Mouse (Mus musculus): Measurements from ENCODE around the gene Fancc.
A peak's percentile ranks its signal among the peaks of the same experiment; 100 is the strongest.

The Fancc gene

DNA sequence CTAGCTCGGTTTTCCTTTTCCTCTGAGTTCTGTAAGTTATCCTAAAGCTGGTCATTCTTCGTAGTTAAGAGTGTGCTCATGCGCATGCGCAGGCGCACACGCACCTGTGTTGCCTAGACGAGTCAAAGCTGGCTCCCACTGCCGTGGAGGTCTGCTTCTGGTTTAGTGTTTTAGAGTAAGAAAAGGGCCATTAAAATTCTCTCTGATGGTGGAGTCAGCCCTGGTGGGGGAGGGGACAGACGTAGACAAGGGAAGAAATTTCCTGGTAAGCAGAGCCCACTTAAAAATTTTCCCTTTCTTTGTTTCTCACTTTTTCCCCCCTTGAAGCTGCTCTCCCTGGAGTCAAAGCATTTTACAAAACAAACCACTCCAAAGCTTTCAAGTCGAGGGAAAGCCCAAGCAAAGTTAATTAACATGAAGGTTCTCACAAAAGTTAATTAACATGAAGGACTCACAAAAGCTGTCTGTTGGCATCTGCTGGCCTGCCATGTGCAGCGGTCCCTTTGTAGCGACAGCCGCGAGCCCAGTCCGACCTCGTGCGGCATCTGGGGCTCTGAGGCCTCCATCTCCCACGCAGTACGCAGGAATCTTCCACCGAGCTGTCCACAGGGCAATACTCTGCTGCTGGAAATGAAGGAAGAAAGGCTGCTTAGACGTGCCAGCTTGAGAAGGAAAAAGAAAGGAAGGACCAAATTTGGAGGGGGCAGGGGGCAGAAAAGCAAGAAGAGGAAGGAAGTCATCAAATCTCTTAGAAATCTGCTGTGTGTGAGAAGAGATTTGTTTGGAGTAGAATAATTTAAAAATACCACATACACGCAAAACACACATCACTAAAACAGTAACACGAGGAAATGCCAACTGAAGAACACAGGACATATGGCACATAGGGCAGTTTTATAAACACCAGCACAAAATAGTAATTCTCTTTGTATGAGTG is at the start of gene Fancc:
TSS of gene Fancc (minus strand) at position 633 of the 937 bp plus-strand sequence.
- DNase-seq (ENCODE audit: low spot score) = peak; percentile 70

DNA sequence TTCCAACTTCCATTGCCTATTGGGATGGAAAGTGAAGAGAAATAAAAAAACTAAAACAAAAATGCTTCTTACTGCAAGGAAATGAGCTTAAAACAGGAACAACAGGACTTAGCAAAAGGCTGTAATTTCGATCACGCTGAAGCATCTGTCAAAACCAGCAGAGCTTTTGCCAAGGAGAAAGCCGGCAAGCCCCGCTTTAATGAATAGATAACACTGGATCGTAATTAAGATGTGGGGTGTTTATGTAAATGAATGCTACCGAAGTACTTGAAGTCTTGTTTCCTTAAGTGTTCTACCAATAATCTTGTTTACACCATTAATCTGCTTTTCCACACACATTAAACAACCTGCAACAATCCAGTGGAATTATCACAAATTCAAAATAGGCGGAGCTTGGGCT is 48.2 kb upstream of the Fancc start:
- no peak for DNase-seq (ENCODE audit: low spot score)

DNA sequence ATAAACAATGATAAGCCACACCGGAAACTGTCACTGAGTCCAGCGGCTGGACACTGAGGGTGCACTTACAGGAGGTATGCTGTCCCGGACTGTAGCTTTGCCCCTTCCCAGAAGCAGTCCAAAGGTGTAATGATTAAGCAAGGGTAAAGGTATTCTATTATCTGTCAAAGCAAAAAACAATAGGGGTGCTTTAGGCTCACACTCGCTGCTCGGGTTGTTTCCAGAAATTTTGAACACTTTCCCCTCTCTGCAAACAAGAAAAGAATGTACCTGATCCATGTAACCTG is 47.8 kb upstream of the Fancc start:
- no peak for DNase-seq (ENCODE audit: low spot score)

DNA sequence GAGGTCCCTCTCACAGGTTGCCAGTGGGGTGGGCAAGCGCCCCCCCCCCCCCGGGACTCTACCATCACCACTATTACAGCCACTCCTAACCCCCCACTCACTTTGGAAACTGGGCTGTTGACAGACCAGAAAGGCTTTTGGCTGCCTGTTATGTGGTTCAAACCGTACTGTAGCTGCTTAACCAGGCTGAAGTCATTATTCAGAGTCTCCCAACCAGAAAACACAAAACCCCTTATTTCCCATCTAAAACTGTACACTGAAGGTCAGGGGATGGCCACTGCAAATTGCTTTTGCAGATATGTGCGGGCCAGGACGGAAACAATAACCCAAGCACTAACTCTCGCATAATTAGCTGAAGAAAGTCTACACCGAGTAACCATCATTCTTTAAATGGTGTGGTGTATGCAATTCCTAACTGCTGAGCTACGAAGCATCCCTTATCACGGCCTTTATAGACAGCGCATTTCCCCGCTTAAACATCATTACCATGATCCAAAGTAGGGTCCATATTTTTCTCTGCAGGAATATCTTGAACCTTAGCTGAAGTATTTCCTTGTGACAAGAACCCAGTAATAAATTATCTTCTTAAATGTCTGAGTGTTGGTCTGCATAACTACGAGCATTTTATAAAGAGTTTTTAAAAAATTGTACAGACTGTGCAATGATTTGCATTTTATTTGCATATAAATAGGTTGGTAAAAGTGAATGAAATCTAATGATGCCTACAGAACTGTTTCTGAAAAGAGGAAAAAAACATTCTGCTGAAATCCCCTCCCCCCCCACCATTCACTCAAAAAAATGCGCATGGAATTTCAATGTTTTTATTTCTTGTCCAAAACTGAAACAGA is 47.3 kb upstream of the Fancc start:
- DNase-seq (ENCODE audit: low spot score) = no peak

DNA sequence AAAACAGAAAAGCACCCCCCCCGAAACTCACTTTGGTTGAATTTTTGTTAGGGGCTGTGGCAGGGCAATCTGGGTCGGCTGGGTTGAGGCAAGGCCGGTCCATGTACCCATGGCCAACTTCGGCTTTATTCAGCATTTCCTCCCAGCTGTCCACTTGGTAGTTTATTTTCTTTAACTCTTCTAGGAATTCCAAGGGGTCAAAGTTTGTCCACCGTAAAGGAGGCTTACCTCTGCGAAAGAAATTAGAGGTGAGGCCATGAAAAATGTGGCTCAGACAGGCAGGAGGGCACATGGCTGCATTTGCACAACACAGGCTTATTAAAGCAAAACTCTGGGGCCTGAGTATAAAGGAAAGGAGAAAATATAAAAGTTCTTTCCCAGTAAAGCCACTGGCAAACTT is 46.4 kb upstream of the Fancc start:
- DNase-seq (ENCODE audit: low spot score) = no peak

DNA sequence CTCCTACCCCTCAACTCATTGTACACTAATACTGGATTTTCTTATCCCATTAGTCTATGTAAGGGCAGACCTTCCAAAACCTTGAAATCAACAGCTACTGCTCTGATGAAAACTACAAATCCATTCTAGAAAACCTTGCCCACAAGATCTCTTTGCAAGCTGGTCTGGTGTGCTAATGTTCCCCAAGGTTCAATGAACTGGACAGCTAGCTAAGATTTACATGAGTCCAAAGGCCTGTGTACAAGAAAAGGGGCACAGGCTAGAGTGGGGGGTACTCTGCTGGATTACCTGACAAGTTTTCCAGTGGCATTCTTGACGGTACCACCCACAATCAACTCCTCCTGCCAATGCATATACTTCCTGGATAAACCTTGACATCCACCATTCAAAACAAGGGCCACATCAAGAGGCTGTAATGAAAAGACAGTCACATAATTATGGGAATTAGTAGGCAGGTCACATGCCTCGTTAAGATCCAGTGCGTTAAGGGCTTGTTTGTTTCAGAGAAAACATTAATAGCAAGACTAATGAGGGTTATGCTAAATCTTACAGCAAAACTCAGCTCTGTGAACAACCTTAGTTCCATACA is 45.8 kb upstream of the Fancc start:
- DNase-seq (ENCODE audit: low spot score) = no peak

DNA sequence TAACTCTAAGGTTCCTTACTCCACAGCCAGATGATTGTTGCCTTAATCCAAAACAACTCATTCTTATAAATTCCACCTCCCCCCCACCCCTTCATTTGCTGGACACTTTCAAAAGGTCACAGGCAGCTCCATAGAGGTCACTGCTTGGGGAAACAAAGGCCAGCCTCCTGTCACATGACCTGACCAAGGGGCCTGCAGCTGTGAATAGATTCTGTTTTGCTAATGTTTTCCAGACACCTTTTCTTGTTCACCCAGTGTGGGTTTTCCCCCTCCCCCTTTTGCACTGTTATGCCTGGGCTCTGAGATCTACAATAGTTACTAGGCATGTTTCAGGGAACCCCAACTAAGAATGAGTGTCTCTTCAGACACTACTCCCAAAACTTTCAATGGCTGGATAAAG is 44.4 kb upstream of the Fancc start:
- no peak for DNase-seq (ENCODE audit: low spot score)

DNA sequence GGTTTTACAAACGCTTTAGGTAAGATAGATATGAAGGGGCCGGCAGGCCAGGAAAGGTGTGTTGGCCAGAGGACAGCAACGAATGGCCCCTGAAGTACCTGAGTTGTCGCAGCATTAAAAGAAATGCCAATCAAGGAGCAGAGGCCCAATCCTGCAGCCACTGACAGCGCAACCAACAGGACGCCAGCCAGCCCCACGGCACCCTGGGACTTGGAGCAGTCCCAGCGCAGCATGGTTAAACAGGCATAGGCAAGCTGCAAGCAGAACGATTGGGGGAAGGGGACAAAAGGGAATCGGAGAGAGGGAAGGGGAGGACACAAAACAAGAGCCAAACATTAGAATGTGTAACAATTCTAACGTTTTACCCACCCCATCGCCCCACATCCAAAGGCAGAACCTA is 43.5 kb upstream of the Fancc start:
- DNase-seq (ENCODE audit: low spot score) = no peak

DNA sequence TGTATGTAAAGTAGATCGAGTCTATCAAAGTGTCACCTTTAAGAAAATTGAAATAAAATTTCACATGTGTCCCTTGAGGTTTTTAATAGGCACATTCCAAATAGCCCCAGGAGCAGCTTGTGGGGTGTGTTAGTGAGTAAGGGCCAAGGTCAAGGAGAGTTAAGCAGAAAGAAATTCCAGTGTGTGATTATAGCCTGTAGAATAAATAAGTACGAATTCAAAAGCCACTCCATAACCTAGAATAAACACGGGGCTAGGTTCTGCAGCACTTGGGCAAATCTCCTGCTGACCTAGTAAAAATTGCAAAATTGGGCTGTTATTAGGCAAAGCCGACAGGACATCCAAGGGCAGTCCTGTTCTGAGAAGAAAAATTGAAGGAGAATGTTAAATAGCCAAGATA is 37.9 kb upstream of the Fancc start:
- no peak for DNase-seq (ENCODE audit: low spot score)

DNA sequence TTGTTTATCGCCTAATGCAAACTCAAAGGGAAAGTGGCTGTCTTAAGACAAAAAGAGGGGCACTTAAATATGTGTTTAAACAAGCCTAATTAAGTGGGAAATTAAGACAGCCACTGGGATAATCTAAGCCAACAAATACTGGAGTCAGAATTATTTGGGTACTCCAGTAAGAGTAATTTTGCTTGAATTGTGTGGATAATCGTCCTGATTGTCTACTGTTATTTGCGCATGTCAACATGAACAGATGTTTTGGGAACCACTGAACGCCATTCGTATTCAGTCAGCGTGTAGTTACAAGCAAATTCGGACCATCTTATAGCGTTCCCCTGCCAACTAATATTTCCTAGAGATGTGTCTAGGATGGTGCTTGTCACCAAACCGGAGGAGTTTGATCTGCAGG is 33.8 kb upstream of the Fancc start:
- no peak for DNase-seq (ENCODE audit: low spot score)

DNA sequence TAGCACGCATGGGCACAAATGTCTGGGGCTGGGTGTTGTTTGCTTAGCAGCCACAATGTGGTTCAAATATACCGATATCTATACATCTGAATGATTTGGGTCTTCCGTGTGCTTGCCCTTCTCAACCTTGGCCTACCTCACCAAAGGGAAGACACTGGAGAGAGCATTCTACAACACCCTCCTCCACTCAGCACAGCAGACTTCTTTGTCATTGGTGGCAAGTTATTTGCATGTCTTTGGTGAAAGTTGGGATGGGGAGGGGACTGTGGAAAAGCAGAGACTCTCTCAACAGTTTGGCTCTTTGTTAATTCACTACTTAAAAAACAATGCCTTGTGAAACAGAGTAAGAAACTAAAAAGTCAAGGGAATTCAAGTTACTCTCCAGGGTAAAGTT is 33.3 kb upstream of the Fancc start:
- no peak for DNase-seq (ENCODE audit: low spot score)

DNA sequence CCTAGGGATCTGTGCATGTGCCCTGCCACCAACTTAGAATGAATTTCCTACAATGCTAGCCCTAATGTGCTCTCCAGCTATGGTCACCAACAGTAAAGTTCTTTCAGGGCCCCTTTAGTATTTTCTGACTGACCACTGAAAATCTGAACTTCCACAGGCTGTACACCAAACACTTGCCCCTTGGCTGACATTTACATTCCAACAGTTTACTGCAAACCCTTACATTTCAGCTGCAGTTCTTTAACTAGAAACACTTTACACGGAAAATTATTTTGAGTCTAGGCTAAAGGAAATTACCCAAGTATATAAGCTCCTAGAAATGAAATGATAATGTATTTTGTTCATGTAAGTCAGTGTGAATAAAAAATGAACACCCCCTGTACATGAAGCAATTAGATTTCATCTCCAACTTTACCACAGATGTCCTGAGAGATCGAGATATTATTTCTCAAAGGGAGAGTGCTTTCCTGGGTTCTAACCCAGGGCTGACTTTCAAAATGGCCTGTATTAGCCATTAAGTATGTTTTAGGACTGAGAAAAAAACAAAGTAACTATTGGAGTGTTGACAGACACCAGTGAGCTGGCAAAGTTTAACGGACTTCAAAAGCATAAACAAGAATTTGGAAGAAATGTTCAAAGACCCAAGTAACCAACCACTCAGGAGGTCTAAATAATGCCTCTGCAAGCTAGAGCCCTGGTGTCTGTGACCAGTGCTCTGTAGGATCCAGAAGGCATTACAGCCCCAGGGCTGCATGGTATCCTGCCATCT is 32.7 kb upstream of the Fancc start:
- no peak for DNase-seq (ENCODE audit: low spot score)

DNA sequence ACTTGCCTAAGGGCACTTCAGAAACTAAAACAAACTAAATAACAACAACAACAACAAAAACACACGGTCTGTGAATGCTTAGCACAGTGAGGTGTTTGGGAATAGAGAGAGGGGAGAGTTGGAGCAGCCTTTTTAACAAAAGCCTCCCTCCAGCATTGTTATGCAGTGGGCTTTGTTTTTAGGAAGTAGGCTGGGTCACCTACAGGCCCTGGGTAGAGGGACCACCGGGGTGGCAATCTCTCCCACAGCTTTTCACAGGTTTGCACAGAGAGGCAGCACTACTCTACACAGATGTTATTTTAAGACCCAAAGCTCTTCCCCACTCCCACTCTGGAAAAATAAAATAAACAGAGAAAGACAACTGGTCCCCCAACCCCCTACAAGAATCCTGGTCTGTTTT is 31.8 kb upstream of the Fancc start:
- no peak for DNase-seq (ENCODE audit: low spot score)

DNA sequence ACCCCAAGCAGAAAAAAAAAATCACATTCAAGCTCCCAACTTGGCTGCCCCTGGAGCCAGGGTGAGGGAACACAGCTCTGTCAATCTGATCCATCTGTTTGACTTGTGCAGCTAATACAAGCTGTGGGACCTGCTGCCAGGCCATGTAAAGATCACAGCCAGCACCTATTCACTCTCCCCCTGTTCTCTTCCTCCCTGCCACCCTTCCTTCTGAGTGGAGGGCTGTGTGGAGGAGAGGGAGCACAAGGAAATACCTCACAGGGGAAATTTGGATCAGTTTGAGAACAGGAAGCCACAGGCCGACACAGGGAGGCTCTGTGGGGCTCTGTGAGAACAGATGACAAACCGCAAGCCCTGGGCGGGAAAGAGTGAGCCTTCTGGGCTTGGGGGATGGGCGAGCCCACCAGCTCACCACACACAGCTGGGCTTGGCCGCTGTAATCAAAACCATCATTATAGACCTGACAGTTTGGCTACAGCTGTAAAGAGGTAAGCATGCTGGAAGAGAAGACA is 31.1 kb upstream of the Fancc start:
- peak; percentile 79 for DNase-seq (ENCODE audit: low spot score)

DNA sequence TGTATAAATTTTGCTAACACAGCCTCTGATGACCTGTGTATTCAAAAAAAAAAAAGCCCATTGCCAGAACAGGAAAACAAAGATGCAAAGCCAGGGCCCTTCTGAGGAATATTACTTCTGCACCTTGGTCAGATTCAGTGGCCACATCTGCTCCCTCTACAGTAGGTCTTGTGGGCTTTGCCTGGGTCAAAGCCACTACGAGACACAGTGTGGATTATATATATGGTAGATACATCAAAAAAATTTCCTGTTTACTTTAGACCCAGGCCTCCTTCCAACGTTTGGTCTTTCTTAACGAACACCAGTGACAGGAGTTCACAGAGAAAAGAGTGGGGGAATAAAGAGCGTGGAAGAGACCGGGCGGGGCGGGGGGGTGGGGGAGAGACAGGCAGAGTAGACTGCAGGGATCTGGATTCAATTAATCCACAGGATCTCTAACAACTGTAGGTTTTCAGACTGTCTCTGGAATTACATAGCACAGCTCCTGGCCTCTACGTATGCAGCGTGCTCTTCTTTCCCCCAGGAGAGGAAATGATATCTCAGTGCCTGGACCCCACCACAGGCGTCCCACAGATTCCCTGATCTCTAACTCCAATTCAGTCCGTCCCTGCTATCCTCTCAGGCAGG is 28.6 kb upstream of the Fancc start:
- peak; percentile 42 for DNase-seq (ENCODE audit: low spot score)

DNA sequence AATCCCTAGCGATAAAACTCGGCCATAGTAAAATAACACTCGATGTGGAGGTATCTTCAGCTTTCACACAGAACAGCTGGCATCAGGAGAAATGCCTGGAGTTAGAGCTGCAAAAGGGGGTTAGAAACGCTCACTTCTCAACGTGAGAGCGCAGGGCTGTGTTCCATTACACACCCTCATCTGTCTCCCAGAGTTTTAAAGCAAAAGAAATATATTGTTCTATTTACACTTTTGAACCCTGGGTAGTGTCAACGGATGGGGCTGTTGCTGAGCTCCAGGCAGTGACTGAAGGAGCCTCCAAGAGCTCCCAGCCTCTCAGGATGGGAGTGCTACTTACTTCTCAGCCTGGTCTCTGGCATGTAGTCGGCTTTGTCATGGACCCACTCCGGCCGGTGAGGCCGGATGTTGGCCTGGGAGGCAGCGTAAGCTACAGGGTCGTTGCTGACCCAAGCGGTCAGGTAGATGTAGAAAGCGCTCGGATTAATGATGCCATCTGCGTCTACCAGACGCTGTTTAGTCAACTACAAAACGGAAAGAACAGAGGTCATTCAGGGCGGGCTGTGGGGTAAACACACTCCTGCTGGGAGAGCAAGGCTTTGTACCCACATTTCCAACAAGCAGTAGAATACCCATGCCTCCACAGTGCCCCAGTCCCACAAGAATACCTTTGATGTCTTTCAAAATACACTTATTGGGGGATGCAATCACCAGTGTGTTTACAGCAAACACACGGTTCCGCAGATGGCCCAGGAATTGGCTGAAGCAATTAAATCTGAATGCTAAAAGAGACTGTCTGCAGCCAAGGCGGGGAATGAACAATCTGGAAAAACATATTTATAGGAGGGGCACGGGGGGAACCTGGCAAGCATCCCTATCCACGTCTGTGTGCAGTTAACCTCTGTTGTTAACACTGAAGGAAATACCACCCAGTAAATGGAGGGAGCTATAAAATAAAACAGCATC is 27.8 kb upstream of the Fancc start:
- DNase-seq (ENCODE audit: low spot score) = no peak

DNA sequence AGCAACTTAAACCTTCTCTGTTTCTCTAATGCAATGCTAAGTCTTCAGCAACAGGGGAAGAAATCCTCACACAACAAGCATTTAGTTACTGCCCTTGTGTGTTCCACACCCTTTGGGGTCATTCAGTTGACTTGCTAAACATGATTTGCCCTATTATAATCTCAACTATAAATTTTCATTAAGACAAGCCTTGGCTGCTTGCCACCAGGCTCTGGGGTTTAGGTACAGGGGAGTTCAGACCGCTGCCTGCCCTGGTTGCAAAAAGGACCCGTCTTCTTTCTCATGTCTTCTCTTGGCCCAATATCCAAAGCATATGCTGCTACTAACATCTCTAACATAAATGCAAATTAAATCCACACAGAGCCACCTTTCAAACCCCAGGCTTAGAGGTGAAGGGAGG is 27.0 kb upstream of the Fancc start:
- no peak for DNase-seq (ENCODE audit: low spot score)

DNA sequence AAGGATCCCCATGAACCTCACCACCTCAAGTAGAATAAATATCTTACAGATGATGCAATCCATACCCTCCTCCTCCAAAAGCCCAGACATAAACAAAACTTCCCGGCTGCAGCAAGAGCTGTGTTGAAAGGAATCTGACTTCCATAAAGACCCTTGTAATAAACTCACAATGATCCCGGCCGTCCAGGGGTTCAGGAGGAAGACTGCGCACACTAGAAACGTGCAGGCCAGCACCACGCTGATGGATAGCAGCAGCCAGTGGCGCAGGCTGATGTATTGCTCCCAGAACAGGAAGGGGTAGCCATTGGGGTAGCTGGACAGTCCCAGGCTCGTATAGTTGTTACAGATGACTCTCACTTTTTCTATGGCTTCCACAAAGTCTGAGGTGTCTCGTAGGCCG is 25.8 kb upstream of the Fancc start:
- DNase-seq (ENCODE audit: low spot score) = no peak

DNA sequence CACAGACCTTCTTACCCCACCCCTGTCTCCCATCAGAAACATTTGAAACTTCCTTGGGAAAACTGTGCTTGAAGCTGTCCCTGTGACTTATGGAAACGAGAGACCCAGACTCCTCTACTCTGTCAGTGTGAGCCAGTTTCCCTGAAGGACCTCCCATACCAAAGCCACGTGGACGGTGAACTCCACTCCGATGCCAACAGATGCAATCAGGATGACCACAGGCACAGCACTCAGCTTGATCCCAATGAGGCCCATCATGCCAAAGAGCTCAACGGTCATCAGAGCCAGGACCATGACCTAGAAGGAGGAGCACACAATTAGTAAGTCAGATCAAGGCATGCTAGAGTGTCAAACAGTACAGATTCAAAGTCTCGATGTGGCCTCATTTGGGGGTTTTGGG is 23.0 kb upstream of the Fancc start:
- DNase-seq (ENCODE audit: low spot score) = no peak

DNA sequence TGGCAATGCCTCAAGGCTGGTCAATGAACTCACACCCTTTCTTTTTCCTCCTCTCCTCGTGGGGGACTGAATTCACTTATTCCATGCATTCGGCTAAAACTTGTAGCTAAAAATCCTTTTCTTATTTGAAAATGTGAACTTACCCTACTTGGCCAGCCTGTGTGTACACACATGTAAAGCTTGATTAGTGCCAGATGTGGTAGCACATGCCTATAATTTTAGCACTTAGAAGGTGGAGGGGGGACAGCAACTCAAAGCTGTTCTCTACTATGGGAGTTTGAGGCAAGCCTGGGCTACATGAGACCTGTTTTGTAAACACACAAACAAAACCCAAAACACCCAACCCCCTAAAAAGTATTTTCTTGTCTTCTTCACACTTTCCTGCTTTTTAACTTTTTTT is 19.5 kb upstream of the Fancc start:
- DNase-seq (ENCODE audit: low spot score) = no peak
